In genomic region chr10:82082728-82083621, GRCm38 (mm10) we compare ENCODE assay signal across 8 mouse cellular contexts. TPM values are rescaled to one million over a fixed set of nuclear protein-coding genes. Genes with fewer than 3 reads are reported as not detected.
A peak's percentile ranks its signal among the peaks of the same experiment; 100 is the strongest.
DNase-seq lines count a peak whose midpoint lies in the region; ATAC-seq and TF ChIP-seq lines count a peak whose summit lies in the region.
"Not testable (repeated sequence)": the region's sequence is repeated elsewhere in the genome, so short reads cannot be mapped to it uniquely, and the experiment has no call there.

BC024063 (plus strand) TSS chr10:82083353.

- not testable (repeated sequence) for TF ChIP-seq CTCF in G1E (IDR thresholded peaks at IDR 0.05; ENCODE audit: low read depth, low read length); cerebellum, adult 2 months (IDR thresholded peaks at IDR 0.05; ENCODE audit: borderline replicate concordance, insufficient read depth, low read depth, low read length); layer of hippocampus, adult 2 months (conservative IDR thresholded peaks at IDR 0.05); lung, adult 2 months (IDR thresholded peaks at IDR 0.05; ENCODE audit: insufficient read depth, low read length)

- peak within 1 kb of the TSS; percentile 82 for H3K27ac ChIP-seq in cerebellum, adult 2 months (ENCODE audit: insufficient read depth, low read length)
- peak within 1 kb of the TSS; percentile 88 for H3K27ac ChIP-seq in layer of hippocampus, adult 2 months

- H3K27me3 ChIP-seq in G1E (ENCODE audit: insufficient read depth, low read length); cerebellum, adult 2 months (ENCODE audit: control insufficient read depth, insufficient read depth, low read length): not testable (repeated sequence)

- peak; percentile 76 for DNase-seq in G1E (ENCODE audit: low spot score)
- peak; percentile 85 for DNase-seq in cerebellum, adult 2 months
- DNase-seq in forelimb bud, embryonic 11.5 days (ENCODE audit: low read depth, low spot score) = peak; percentile 71
- peak; percentile 79 for DNase-seq in heart, postnatal 4 days
- peak; percentile 59 to 77 for DNase-seq in layer of hippocampus, adult 2 months (ENCODE audit: low spot score in 2 of 2)
- peak; percentile 55 for DNase-seq in lung, adult 2 months
- DNase-seq in thymus, adult 18-20 months = peak; percentile 5 to 25

- H3K4me1 ChIP-seq in G1E (ENCODE audit: insufficient read depth, low read depth, low read length); cerebellum, adult 2 months (ENCODE audit: control insufficient read depth, insufficient read depth, low read length); lung, adult 2 months (ENCODE audit: control insufficient read depth, insufficient read depth, low read length): not testable (repeated sequence)

- H3K4me3 ChIP-seq in G1E (ENCODE audit: low read depth, low read length) = peak within 1 kb of the TSS; percentile 75
- peak within 1 kb of the TSS; percentile 65 for H3K4me3 ChIP-seq in cerebellum, adult 2 months (replicated peaks; ENCODE audit: insufficient read depth, low read depth, low read length)
- H3K4me3 ChIP-seq in layer of hippocampus, adult 2 months = peak within 1 kb of the TSS; percentile 61
- H3K4me3 ChIP-seq in lung, adult 2 months (replicated peaks; ENCODE audit: extremely low read depth, low read depth, low read length) = peak within 1 kb of the TSS; percentile 75

- TF ChIP-seq POLR2A in cerebellum, adult 2 months (IDR thresholded peaks at IDR 0.05; ENCODE audit: borderline replicate concordance, insufficient read depth, low read length); lung, adult 2 months (IDR thresholded peaks at IDR 0.05; ENCODE audit: borderline replicate concordance, extremely low read depth, low read depth, low read length): not testable (repeated sequence)

- not testable (repeated sequence) for H3K9me3 ChIP-seq in G1E (replicated peaks)

- H3K36me3 ChIP-seq in G1E (replicated peaks) = not testable (repeated sequence)

- WGBS in cerebellum, adult 2 months = 17% methylated on average over 42 of the region's 42 CpGs
- WGBS in lung, adult 2 months = 18% methylated on average over 42 of the region's 42 CpGs

- peak; percentile 99 for ATAC-seq in G1E (ENCODE audit: extremely low read depth, insufficient number of reproducible peaks, low FRiP score, poor library complexity, severe bottlenecking)
- ATAC-seq in neutrophil, adult 5-6 weeks (ENCODE audit: extremely low read depth, insufficient number of reproducible peaks, low FRiP score, poor library complexity, severe bottlenecking) = peak; percentile 88

RNA-seq across cellular contexts. Expression of gene BC024063, which starts in this region (rescaled TPM):
- 17.8 and 18.6 TPM in 2 replicates for total RNA-seq in G1E (2014; fragmentation: Nextera tagmentation)
- 10.7 and 11.5 TPM in 2 replicates for total RNA-seq in G1E (2017)
- 0.14 and 0.20 TPM in 2 replicates for polyA plus RNA-seq in G1E (2012)
- polyA plus RNA-seq in cerebellum, adult 2 months (2012; rRNA removed) = 2.5 and 2.9 TPM in 2 replicates
- 1 to 10 TPM; 4.3 to 4.5 TPM for total RNA-seq in heart, postnatal 4 days (2021)
- total RNA-seq in layer of hippocampus, adult 2 months (2021) = 1 to 10 TPM; 7.7 to 8.5 TPM
- polyA plus RNA-seq in lung, adult 2 months (2012; rRNA removed) = 0.12 and 0.17 TPM in 2 replicates
- total RNA-seq in neutrophil, adult 5-6 weeks (2017) = 5.9 and 6.2 TPM in 2 replicates

Comparison
In these comparisons a context has a peak if more than half of its experiments do, and no peak if none do; other contexts are left out.
1. Peak in every context shown above with its lines: DNase-seq, ATAC-seq, H3K4me3 ChIP-seq and H3K27ac ChIP-seq.
2. Peak in DNase-seq and H3K4me3 ChIP-seq in lung, adult 2 months; RNA of the gene not detected or under 1 TPM.
3. DNase-seq: peak in every context shown above with its lines; median percentile 85 in cerebellum, adult 2 months; 79 in heart, postnatal 4 days; 76 in G1E; 71 in forelimb bud, embryonic 11.5 days; 68 in layer of hippocampus, adult 2 months; 55 in lung, adult 2 months; 15 in thymus, adult 18-20 months.